Mouse (Mus musculus): ENCODE results near the gene Grhl1. TPM values are rescaled to one million over a fixed set of nuclear protein-coding genes. Genes with fewer than 3 reads are reported as not detected.

Grhl1 gene
- polyA plus RNA-seq (2017; shearing (Covaris generic)) = 1.8 TPM

DNA sequence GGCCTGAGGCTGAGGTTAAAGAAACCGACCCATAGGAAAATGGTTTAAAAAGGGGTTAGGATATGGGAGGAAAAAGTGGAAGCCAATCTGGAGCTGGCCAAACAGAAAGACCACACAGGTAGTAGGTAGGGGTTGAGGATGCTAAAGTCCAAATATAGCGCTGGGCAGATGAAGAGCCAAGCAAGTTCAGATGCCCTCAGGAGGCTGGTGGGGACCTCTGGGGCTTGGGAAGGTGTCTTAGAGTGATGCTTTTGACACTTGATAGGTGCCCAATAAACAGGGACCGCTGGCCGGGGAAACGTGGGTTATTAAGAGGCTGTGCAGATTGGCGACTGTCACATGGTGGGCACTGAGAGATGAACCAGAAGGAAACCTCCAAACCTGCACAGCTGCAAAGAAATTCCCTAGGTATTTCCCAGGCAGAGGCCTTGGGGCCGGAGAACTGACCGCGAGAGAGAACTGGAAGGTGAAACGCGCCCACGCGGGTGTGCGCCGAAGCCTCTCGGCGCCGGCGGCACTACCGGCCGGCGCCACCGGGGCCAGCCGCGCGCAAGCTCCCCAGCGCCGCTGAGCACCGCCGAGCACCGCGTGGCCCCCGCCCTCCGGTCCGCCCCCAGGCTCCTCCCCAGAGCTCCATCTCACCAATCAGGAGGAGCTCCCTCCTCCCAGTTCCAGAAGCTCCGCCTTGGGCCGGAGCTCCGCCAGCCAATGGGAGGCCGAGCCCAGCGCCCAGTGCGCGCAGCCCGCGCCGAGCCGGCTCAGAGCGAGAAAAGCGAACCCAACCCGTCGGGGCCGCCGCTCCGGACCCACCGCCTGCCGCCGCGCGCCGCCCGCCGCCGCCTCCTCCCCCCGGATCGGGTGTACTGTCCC is at the start of gene Grhl1:
Grhl1 (plus strand) TSS at position 761 of the 870 bp plus-strand sequence.

DNA sequence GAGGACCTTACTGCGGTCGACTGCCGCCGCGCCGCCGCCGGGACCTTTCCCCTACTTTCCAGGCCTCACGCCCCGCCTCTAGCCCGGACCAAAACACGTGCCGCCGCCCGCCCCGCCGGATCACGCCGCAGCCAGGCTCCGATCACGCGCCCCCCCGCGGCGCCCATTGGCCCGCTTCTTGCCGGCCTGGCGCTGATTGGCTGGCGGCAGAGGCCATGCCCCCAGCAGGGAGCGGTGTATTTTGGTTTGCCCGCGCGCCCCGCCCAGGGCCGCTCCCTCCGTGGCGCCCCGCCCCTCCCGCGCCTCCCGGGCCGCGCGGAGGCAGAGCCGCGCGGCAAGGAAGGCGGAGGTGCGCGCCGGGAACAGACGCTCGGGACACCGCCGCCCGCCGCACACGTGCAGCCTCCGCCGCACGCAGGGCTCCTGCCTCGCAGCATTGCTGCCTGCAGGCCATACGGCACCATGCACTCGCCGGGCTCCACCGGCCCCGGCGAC is 79.0 kb downstream of the Grhl1 start, which contains the start of gene Klf11:
Klf11 (plus strand) TSS at position 212 of the 495 bp plus-strand sequence.

Other genes with a start within 250 kb of the Grhl1 start
- 56.0 TPM for gene Taf1b, start 73.9 kb upstream of the Grhl1 start, polyA plus RNA-seq (2017; shearing (Covaris generic))
- 19.6 TPM for gene Klf11, start 79.0 kb downstream of the Grhl1 start, polyA plus RNA-seq (2017; shearing (Covaris generic))
- not detected for gene Cys1, start 109.5 kb downstream of the Grhl1 start, polyA plus RNA-seq (2017; shearing (Covaris generic))
- gene Rrm2, start 136.0 kb downstream of the Grhl1 start, polyA plus RNA-seq (2017; shearing (Covaris generic)) = 10.0 TPM